Comparison of ENCODE assay signal across 8 mouse cellular contexts in the genomic region with DNA sequence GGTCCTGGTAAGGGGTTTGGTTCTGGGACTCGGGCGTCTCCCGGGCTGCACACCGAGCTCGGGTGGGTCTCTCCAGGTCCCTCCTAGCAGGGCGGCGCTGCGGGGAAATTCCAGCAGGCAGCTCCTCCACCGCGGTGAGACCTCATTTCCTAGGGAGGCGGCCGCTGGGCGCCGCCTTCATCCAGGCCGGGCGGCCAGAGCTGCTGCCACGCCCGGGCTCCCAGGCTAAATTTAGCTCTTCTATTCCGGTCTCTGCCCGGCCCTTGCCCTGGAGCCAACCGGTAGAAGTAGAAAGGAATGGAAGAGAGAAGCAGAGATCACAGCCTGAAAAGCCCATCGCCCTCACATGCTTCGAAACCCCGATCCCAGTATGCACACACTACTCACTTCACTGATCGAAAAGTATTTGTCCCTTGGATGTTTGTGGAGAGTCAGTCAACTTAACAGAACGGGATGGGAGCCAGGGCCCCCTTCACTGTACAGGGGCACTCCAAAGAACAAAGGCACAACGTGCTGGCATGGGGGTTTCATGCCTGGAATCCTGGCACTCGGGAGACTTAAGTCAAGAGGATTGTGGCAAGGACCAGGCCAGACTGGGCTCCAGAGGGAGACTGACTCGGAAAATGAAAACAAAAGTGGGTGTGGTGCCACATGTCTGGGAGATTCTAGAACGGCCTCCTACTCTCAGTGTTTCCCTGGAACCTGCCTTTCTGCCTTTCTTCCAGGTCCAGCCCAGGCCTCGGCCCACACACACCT. TPM values are rescaled to one million over a fixed set of nuclear protein-coding genes. Genes with fewer than 3 reads are reported as not detected.
DNase-seq lines count a peak whose midpoint lies in the region; ATAC-seq lines count a peak whose summit lies in the region.

No protein-coding gene starts in this region.

- DNase-seq in ovary, adult 18-20 months (ENCODE audit: low spot score) = peak; percentile 69
- DNase-seq in ovary, postnatal 10 days (ENCODE audit: low spot score) = no peak
- peak; percentile 59 for DNase-seq in embryo, embryonic 10 days (ENCODE audit: low spot score)
- DNase-seq in gonadal fat pad, adult 2 months (ENCODE audit: low read depth) = peak; percentile 49
- DNase-seq in neural tube, embryonic 11.5 days (ENCODE audit: low spot score) = peak; percentile 48
- peak; percentile 71 for DNase-seq in urinary bladder, adult 2 months (ENCODE audit: low spot score)

- ATAC-seq in intestine, embryonic 15.5 days = peak; percentile 88
- ATAC-seq in liver, embryonic 16.5 days (ENCODE audit: low read depth) = peak; percentile 84
- no peak for ATAC-seq in neural tube, embryonic 11.5 days (ENCODE audit: insufficient read depth, low FRiP score, low TSS enrichment)

- H3K4me3 ChIP-seq in intestine, embryonic 15.5 days (replicated peaks) = peak overlapping the region; percentile 10; the same call in 1 of the 2 replicates
- peak overlapping the region; percentile 50 for H3K4me3 ChIP-seq in liver, embryonic 16.5 days (ENCODE audit: low read depth, low read length)
- no peak overlapping the region for H3K4me3 ChIP-seq in neural tube, embryonic 11.5 days (ENCODE audit: low read depth, low read length)

- no peaks in the 10 kb centered on the region for H3K27me3 ChIP-seq in intestine, embryonic 15.5 days (replicated peaks)
- H3K27me3 ChIP-seq in liver, embryonic 16.5 days (ENCODE audit: control insufficient read depth, insufficient read depth, low read depth, low read length) = no peaks in the 10 kb centered on the region
- H3K27me3 ChIP-seq in neural tube, embryonic 11.5 days (ENCODE audit: control insufficient read depth, insufficient read depth, low read length) = no peaks in the 10 kb centered on the region

- H3K4me2 ChIP-seq in intestine, embryonic 15.5 days (replicated peaks) = peak overlapping the region; percentile 60
- peak overlapping the region; percentile 77 for H3K4me2 ChIP-seq in liver, embryonic 16.5 days (ENCODE audit: low read depth, low read length)
- peak overlapping the region; percentile 35 for H3K4me2 ChIP-seq in neural tube, embryonic 11.5 days (ENCODE audit: low read depth)

- WGBS in intestine, embryonic 15.5 days = 12% methylated on average over 31 of the region's 31 CpGs
- WGBS in liver, embryonic 16.5 days (ENCODE audit: insufficient replicate concordance) = 6% methylated on average over 31 of the region's 31 CpGs
- 27% methylated on average over 31 of the region's 31 CpGs for WGBS in neural tube, embryonic 11.5 days

- peak overlapping the region; percentile 47 for H3K9ac ChIP-seq in intestine, embryonic 15.5 days
- H3K9ac ChIP-seq in liver, embryonic 16.5 days (ENCODE audit: low read depth, low read length) = peak overlapping the region; percentile 52
- peak overlapping the region; percentile 63 for H3K9ac ChIP-seq in neural tube, embryonic 11.5 days (ENCODE audit: low read length)

- peaks cover 6% of the 10 kb centered on the region for H3K4me1 ChIP-seq in intestine, embryonic 15.5 days (replicated peaks)
- peaks cover 35% of the 10 kb centered on the region for H3K4me1 ChIP-seq in liver, embryonic 16.5 days (ENCODE audit: control insufficient read depth, low read depth, low read length)
- peaks cover 6% of the 10 kb centered on the region; the same call in 1 of the 2 replicates for H3K4me1 ChIP-seq in neural tube, embryonic 11.5 days (ENCODE audit: control insufficient read depth, insufficient read depth, low read length)

- H3K36me3 ChIP-seq in intestine, embryonic 15.5 days = no peaks in the 10 kb centered on the region
- H3K36me3 ChIP-seq in liver, embryonic 16.5 days (ENCODE audit: control insufficient read depth, insufficient read depth) = no peaks in the 10 kb centered on the region
- no peaks in the 10 kb centered on the region for H3K36me3 ChIP-seq in neural tube, embryonic 11.5 days (ENCODE audit: control insufficient read depth, insufficient read depth, low read length)

- H3K9me3 ChIP-seq in intestine, embryonic 15.5 days = no peaks in the 10 kb centered on the region
- no peaks in the 10 kb centered on the region for H3K9me3 ChIP-seq in liver, embryonic 16.5 days (replicated peaks; ENCODE audit: control insufficient read depth, low read length)
- no peaks in the 10 kb centered on the region for H3K9me3 ChIP-seq in neural tube, embryonic 11.5 days (ENCODE audit: control insufficient read depth, low read length)

- peak overlapping the region; percentile 93 for H3K27ac ChIP-seq in intestine, embryonic 15.5 days
- peak overlapping the region; percentile 74 for H3K27ac ChIP-seq in liver, embryonic 16.5 days (ENCODE audit: low read length)
- 0 out of 2 replicates have a peak overlapping the region, but pooled peaks have one; percentile 23 for H3K27ac ChIP-seq in neural tube, embryonic 11.5 days (ENCODE audit: low read depth, low read length)

RNA-seq across cellular contexts. Expression of a gene that starts 46.2 kb away (rescaled TPM):
- polyA plus RNA-seq in gonadal fat pad, adult 2 months (2012; rRNA removed) = 0.78 and 1.3 TPM in 2 replicates
- not detected in 2 replicates for polyA plus RNA-seq in intestine, embryonic 15.5 days (2015; fragmentation: Nextera tagmentation; extraction: Ambion mirVana)
- not detected in 2 replicates for polyA plus RNA-seq in liver, embryonic 16.5 days (2015; fragmentation: Nextera tagmentation; extraction: Ambion mirVana)
- not detected in 2 replicates for polyA plus RNA-seq in neural tube, embryonic 11.5 days (2014; fragmentation: Nextera tagmentation; extraction: Ambion mirVana)
- polyA plus RNA-seq in urinary bladder, adult 2 months (2012; rRNA removed) = not detected in 2 replicates

RNA-seq across cellular contexts. Expression of a gene that starts 46.3 kb away (rescaled TPM):
- polyA plus RNA-seq in gonadal fat pad, adult 2 months (2012; rRNA removed) = 0.20 and 0.58 TPM in 2 replicates
- polyA plus RNA-seq in intestine, embryonic 15.5 days (2015; fragmentation: Nextera tagmentation; extraction: Ambion mirVana) = 0.27 and 0.36 TPM in 2 replicates
- not detected in 2 replicates for polyA plus RNA-seq in liver, embryonic 16.5 days (2015; fragmentation: Nextera tagmentation; extraction: Ambion mirVana)
- 0.35 TPM in 1 of 2 replicates, not detected in the other for polyA plus RNA-seq in neural tube, embryonic 11.5 days (2014; fragmentation: Nextera tagmentation; extraction: Ambion mirVana)
- 0.21 and 0.43 TPM in 2 replicates for polyA plus RNA-seq in urinary bladder, adult 2 months (2012; rRNA removed)

RNA-seq across cellular contexts. Expression of a gene that starts 54.2 kb away (rescaled TPM):
- polyA plus RNA-seq in gonadal fat pad, adult 2 months (2012; rRNA removed) = 380 and 511 TPM in 2 replicates
- 2,151 and 2,475 TPM in 2 replicates for polyA plus RNA-seq in intestine, embryonic 15.5 days (2015; fragmentation: Nextera tagmentation; extraction: Ambion mirVana)
- polyA plus RNA-seq in liver, embryonic 16.5 days (2015; fragmentation: Nextera tagmentation; extraction: Ambion mirVana) = 500 and 746 TPM in 2 replicates
- 2,926 and 3,268 TPM in 2 replicates for polyA plus RNA-seq in neural tube, embryonic 11.5 days (2014; fragmentation: Nextera tagmentation; extraction: Ambion mirVana)
- 836 and 1,054 TPM in 2 replicates for polyA plus RNA-seq in urinary bladder, adult 2 months (2012; rRNA removed)

Comparison
In these comparisons a context has a peak if more than half of its experiments do, and no peak if none do; other contexts are left out.
1. H3K27ac ChIP-seq: peak in every context shown above with its lines; median percentile 93 in intestine, embryonic 15.5 days; 74 in liver, embryonic 16.5 days; 23 in neural tube, embryonic 11.5 days.